Mouse (Mus musculus): ENCODE results near the gene Fuom.

The Fuom gene

GRCm38 (mm10) chr7:140049115-140049689, 53.0 kb downstream of the Fuom start:
- DNase-seq = peak; percentile 21

- DNase-seq = no peak
Observed at GRCm38 (mm10) chr7:140048361-140049114, 53.7 kb downstream of the Fuom start, which contains the start of gene Msx3. Gene Msx3, minus strand, starts transcription at chr7:140049089.

GRCm38 (mm10) chr7:140047811-140048311, 54.4 kb downstream of the Fuom start:
- DNase-seq = no peak
